Mouse (Mus musculus): Measurements from ENCODE around the gene Gsx2. TPM values are rescaled to one million over a fixed set of nuclear protein-coding genes. Genes with fewer than 3 reads are reported as not detected.

The Gsx2 gene
- polyA plus RNA-seq, 1 experiment from 2014 or later = not detected

DNA sequence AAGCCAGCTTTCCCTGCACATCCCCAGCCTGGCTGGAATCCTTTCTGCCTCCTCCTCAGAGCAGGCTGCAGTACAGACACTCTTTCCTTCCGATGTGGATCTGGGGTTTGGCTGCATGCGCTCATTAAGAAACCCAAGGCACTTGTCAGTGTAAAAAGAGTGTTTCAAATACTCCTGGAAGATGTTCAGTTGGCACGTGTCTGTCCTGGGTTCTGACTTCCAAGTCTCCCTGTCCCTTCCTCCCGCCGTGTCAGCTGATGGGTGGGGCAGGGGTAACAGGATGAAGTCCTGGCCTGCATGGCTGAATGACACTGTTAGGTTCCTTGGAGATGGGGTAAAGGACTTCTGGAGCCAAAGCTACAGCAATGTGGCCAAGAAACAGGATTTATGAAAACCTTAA, 46.2 kb downstream of the Gsx2 start:
- WGBS = 43% methylated on average over 5 of the region's 5 CpGs
- Histone ChIP-seq H3K4me3 (no peak overlapping the region), H3K4me2 (replicated peaks) (no peak overlapping the region), H3K27me3 (no peaks in the 10 kb centered on the region), H3K27ac (no peak overlapping the region), H3K9ac (no peak overlapping the region), H3K4me1 (no peaks in the 10 kb centered on the region), H3K9me3 (no peaks in the 10 kb centered on the region; the same call in 1 of the 2 replicates), H3K36me3 (no peaks in the 10 kb centered on the region)
- no peak for ATAC-seq (ENCODE audit: low FRiP score, low read depth)

Other genes starting within 250 kb of the Gsx2 start
- 30.5 and 35.2 TPM in 2 replicates for gene Chic2, start 30.8 kb upstream of the Gsx2 start, polyA plus RNA-seq (2015; fragmentation: Nextera tagmentation; extraction: Ambion mirVana)
- 120 and 137 TPM in 2 replicates for gene Pdgfra, start 76.7 kb downstream of the Gsx2 start, polyA plus RNA-seq (2015; fragmentation: Nextera tagmentation; extraction: Ambion mirVana)

Measured in limb, embryonic 13.5 days (tissue).